Mouse (Mus musculus) T-cell, adult 2 months (primary cell): ENCODE measurements around the gene Pdzd11.

Experiments used
- DNase-seq: peaks from one replicate; pipeline ENCODE4 v3.0.0; 2022; ENCODE audit warnings: low spot score

Gene Pdzd11

GRCm38 (mm10) chrX:100625802-100626793 lies at the start of gene Pdzd11:
TSS of gene Pdzd11 (minus strand) at chrX:100626568.
- DNase-seq = peak; percentile 90

- no peak for DNase-seq
Measured at GRCm38 (mm10) chrX:100664825-100665224, 38.5 kb upstream of the Pdzd11 start.

DNA sequence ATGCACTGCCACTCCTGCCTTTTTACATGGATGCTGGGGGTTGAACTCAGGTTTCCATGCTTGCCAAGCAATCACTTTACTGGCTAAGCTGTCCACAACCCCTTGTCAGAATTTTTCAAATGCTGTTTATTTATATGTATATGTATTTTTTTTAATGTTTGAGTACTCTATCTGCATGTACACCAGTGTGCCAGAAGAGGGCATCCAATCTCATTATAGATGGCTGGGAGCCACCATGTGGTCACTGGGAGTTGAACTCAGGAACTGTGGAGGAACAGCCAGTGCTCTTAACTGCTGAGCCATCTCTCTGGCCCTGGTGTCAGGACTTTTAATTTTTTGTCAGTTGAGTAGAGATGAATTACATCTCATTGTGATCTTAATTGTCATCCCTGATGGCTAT lies 26.5 kb upstream of the Pdzd11 start:
- DNase-seq = no peak

DNA sequence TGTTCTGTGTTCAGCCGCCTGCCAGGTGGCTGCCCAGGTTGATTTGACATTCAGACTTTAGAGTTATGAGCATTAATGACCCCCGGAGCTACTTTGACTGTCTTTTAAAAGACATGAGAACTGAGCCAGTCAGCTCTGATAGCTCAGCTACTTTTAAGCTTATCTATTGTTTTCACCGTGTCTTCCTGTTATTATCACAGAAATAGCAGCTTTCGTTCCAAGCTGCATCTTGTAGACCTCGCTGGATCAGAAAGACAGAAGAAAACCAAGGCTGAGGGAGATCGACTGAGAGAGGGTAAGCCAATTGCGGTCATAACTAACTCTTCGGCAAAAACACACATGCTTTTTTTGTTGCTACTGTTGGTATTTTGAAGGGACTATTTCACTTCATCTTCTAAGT lies 12.1 kb upstream of the Pdzd11 start:
- no peak for DNase-seq

GRCm38 (mm10) chrX:100629076-100629475 lies 2.7 kb upstream of the Pdzd11 start:
- DNase-seq = no peak

DNA sequence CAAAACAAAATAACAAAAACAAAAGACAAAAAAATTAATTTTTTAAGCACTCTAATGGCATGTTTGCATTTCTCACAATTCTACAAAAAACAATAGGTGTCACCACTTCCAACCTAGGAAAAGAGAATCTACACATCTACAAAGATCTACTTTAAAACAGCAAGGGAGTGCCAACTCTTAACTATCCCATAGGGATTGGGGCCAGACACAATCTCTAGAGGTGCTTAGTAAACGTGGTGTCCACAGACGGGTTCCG lies 894 bp downstream of the Pdzd11 start, which contains the start of gene Kif4:
Gene Kif4, plus strand, starts transcription at position 192 of the 256 bp plus-strand sequence.
- no peak for DNase-seq

GRCm38 (mm10) chrX:100625146-100625545 lies 1.2 kb downstream of the Pdzd11 start:
- DNase-seq = peak; percentile 1

DNA sequence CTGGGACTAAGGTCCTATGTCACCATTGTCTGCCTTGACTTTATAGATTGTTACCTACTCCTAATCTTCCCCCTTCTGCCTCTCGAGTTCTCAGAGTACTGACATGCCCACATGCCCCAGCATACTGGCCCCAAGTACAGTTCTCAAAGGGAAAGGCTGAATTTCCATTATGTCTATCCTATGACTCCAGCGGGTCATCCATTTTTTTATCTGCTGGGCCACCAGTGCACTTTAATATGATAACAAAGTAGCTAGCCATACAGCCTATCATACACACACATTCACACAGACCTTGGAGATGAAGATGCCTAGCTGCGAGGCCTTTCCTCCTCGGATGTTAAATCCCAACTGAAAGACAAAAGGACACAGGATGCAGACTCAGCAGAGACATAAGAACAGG lies 2.1 kb downstream of the Pdzd11 start:
- no peak for DNase-seq

- DNase-seq = no peak
Measured at GRCm38 (mm10) chrX:100621366-100621765, 5.0 kb downstream of the Pdzd11 start.

- no peak for DNase-seq
Measured at GRCm38 (mm10) chrX:100618488-100618887, 7.9 kb downstream of the Pdzd11 start.

GRCm38 (mm10) chrX:100605314-100605713 lies 21.1 kb downstream of the Pdzd11 start, which contains the start of gene Arr3:
TSS of gene Arr3 (plus strand) at chrX:100605497.
- DNase-seq = no peak

DNA sequence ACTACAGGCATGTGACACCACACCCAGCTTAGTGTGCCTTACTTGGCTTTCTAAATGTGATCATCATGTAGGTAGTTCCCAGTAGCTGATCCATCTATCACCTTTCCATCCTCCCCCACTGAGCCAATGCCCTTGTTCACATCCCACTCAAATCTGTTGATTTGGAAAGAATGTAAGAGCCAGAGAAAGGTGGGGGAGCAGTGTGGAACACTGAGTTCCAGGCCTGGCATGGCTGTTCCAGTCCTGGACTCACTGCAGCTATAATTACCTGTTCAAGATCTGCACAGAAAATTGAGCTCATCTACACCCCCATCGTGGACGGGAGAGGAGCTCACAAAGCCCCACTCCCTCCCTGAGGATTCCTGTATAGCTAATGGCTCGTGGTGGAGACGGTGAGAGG lies 26.6 kb downstream of the Pdzd11 start:
- DNase-seq = no peak

- no peak for DNase-seq
Measured at GRCm38 (mm10) chrX:100597439-100597838, 28.9 kb downstream of the Pdzd11 start.

GRCm38 (mm10) chrX:100594791-100595190 lies 31.6 kb downstream of the Pdzd11 start, which contains the start of gene P2ry4:
TSS of gene P2ry4 (minus strand) at chrX:100594869.
- DNase-seq = no peak
